Mouse (Mus musculus): Measurements from ENCODE around the gene Gpr15. TPM values are rescaled to one million over a fixed set of nuclear protein-coding genes. Genes with fewer than 3 reads are reported as not detected.

Gene Gpr15
- polyA plus RNA-seq, 1 experiment from 2014 or later: not detected

GRCm38 (mm10) chr16:58688534-58688933 is 30.3 kb downstream of the Gpr15 start:
- Histone ChIP-seq H3K9me3 (ENCODE audit: control insufficient read depth, low read length) (0 out of 2 replicates have a peak, but pooled peaks cover 2% of the 10 kb centered on the region), H3K4me2 (ENCODE audit: low read length) (no peak overlapping the region), H3K9ac (ENCODE audit: low read length) (no peak overlapping the region), H3K4me3 (ENCODE audit: control insufficient read depth in 1 of 2, insufficient read depth in 1 of 2, low read depth in 1 of 2, low read length in 2 of 2) (no peak overlapping the region), H3K36me3 (ENCODE audit: control insufficient read depth, insufficient read depth, low read length) (no peaks in the 10 kb centered on the region), H3K4me1 (ENCODE audit: control insufficient read depth in 2 of 2, insufficient read depth in 2 of 2, low read length in 2 of 2) (peaks cover 2 to 8% of the 10 kb centered on the region in 2 experiments; a peak in 3 of 4 replicates), H3K27ac (replicated peaks in 1 of 2; ENCODE audit: control insufficient read depth in 1 of 2, insufficient read depth in 1 of 2, low read depth in 2 of 2, low read length in 2 of 2) (no peak overlapping the region), H3K27me3 (ENCODE audit: control insufficient read depth, insufficient read depth, low read length) (no peaks in the 10 kb centered on the region)
- ATAC-seq (ENCODE audit: insufficient number of reproducible peaks, insufficient read depth, low FRiP score, low read depth): no peak
- 86% methylated on average over 1 of the region's 1 CpGs for WGBS

- H3K36me3 ChIP-seq (ENCODE audit: control insufficient read depth, insufficient read depth, low read length): peaks cover 9% of the 10 kb centered on the region
- H3K4me2 ChIP-seq (ENCODE audit: low read length): peak overlapping the region; percentile 48
- ATAC-seq (ENCODE audit: insufficient number of reproducible peaks, insufficient read depth, low FRiP score, low read depth): no peak; the same call in 1 of the 2 replicates
- H3K27me3 ChIP-seq (ENCODE audit: control insufficient read depth, insufficient read depth, low read length): no peaks in the 10 kb centered on the region
- 0 out of 4 replicates have a peak overlapping the region, but pooled peaks of 1 of the 2 experiments have one; percentile 7 for H3K27ac ChIP-seq (replicated peaks in 1 of 2; ENCODE audit: control insufficient read depth in 1 of 2, insufficient read depth in 1 of 2, low read depth in 2 of 2, low read length in 2 of 2)
- 42% methylated on average over 20 of the region's 20 CpGs for WGBS
- peaks cover 2 to 8% of the 10 kb centered on the region in 2 experiments; a peak in 3 of 4 replicates for H3K4me1 ChIP-seq (ENCODE audit: control insufficient read depth in 2 of 2, insufficient read depth in 2 of 2, low read length in 2 of 2)
- peak overlapping the region in 1 of 2 experiments; percentile 8; a peak in 1 of 4 replicates for H3K4me3 ChIP-seq (ENCODE audit: control insufficient read depth in 1 of 2, insufficient read depth in 1 of 2, low read depth in 1 of 2, low read length in 2 of 2)
- 0 out of 2 replicates have a peak, but pooled peaks cover 2% of the 10 kb centered on the region for H3K9me3 ChIP-seq (ENCODE audit: control insufficient read depth, low read length)
- H3K9ac ChIP-seq (ENCODE audit: low read length): no peak overlapping the region
These were observed 33.0 kb downstream of the Gpr15 start for GRCm38 (mm10) chr16:58685548-58686537.

GRCm38 (mm10) chr16:58684537-58684936 is 34.3 kb downstream of the Gpr15 start:
- Histone ChIP-seq H3K4me3 (ENCODE audit: control insufficient read depth in 1 of 2, insufficient read depth in 1 of 2, low read depth in 1 of 2, low read length in 2 of 2) (no peak overlapping the region), H3K27ac (replicated peaks in 1 of 2; ENCODE audit: control insufficient read depth in 1 of 2, insufficient read depth in 1 of 2, low read depth in 2 of 2, low read length in 2 of 2) (no peak overlapping the region), H3K4me1 (ENCODE audit: control insufficient read depth in 2 of 2, insufficient read depth in 2 of 2, low read length in 2 of 2) (peaks cover 2 to 8% of the 10 kb centered on the region in 2 experiments; a peak in 3 of 4 replicates), H3K27me3 (ENCODE audit: control insufficient read depth, insufficient read depth, low read length) (no peaks in the 10 kb centered on the region), H3K36me3 (ENCODE audit: control insufficient read depth, insufficient read depth, low read length) (peaks cover 14% of the 10 kb centered on the region), H3K4me2 (ENCODE audit: low read length) (no peak overlapping the region), H3K9me3 (ENCODE audit: control insufficient read depth, low read length) (0 out of 2 replicates have a peak, but pooled peaks cover 2% of the 10 kb centered on the region), H3K9ac (ENCODE audit: low read length) (no peak overlapping the region)
- no peak for ATAC-seq (ENCODE audit: insufficient number of reproducible peaks, insufficient read depth, low FRiP score, low read depth)

- H3K36me3 ChIP-seq (ENCODE audit: control insufficient read depth, insufficient read depth, low read length): peaks cover 14% of the 10 kb centered on the region
- H3K4me2 ChIP-seq (ENCODE audit: low read length): no peak overlapping the region
- no peaks in the 10 kb centered on the region for H3K27me3 ChIP-seq (ENCODE audit: control insufficient read depth, insufficient read depth, low read length)
- no peak for ATAC-seq (ENCODE audit: insufficient number of reproducible peaks, insufficient read depth, low FRiP score, low read depth)
- no peak overlapping the region for H3K9ac ChIP-seq (ENCODE audit: low read length)
- 95% methylated on average over 4 of the region's 4 CpGs for WGBS
- H3K4me3 ChIP-seq (ENCODE audit: control insufficient read depth in 1 of 2, insufficient read depth in 1 of 2, low read depth in 1 of 2, low read length in 2 of 2): no peak overlapping the region
- H3K27ac ChIP-seq (replicated peaks in 1 of 2; ENCODE audit: control insufficient read depth in 1 of 2, insufficient read depth in 1 of 2, low read depth in 2 of 2, low read length in 2 of 2): no peak overlapping the region
- 0 out of 2 replicates have a peak, but pooled peaks cover 2% of the 10 kb centered on the region for H3K9me3 ChIP-seq (ENCODE audit: control insufficient read depth, low read length)
- H3K4me1 ChIP-seq (ENCODE audit: control insufficient read depth in 2 of 2, insufficient read depth in 2 of 2, low read length in 2 of 2): peaks cover 2 to 8% of the 10 kb centered on the region in 2 experiments; a peak in 3 of 4 replicates
These were observed 35.0 kb downstream of the Gpr15 start for GRCm38 (mm10) chr16:58683911-58684310.

- Histone ChIP-seq H3K4me1 (ENCODE audit: control insufficient read depth in 2 of 2, insufficient read depth in 2 of 2, low read length in 2 of 2) (peaks cover 2 to 8% of the 10 kb centered on the region in 2 experiments; a peak in 3 of 4 replicates), H3K4me3 (ENCODE audit: control insufficient read depth in 1 of 2, insufficient read depth in 1 of 2, low read depth in 1 of 2, low read length in 2 of 2) (no peak overlapping the region), H3K9me3 (ENCODE audit: control insufficient read depth, low read length) (0 out of 2 replicates have a peak, but pooled peaks cover 2% of the 10 kb centered on the region), H3K27me3 (ENCODE audit: control insufficient read depth, insufficient read depth, low read length) (no peaks in the 10 kb centered on the region), H3K36me3 (ENCODE audit: control insufficient read depth, insufficient read depth, low read length) (peaks cover 21% of the 10 kb centered on the region), H3K9ac (ENCODE audit: low read length) (no peak overlapping the region), H3K4me2 (ENCODE audit: low read length) (no peak overlapping the region), H3K27ac (replicated peaks in 1 of 2; ENCODE audit: control insufficient read depth in 1 of 2, insufficient read depth in 1 of 2, low read depth in 2 of 2, low read length in 2 of 2) (no peak overlapping the region)
- WGBS: 66% methylated on average over 7 of the region's 7 CpGs
- ATAC-seq (ENCODE audit: insufficient number of reproducible peaks, insufficient read depth, low FRiP score, low read depth): no peak
These were observed 36.0 kb downstream of the Gpr15 start for GRCm38 (mm10) chr16:58682870-58683269.

- H3K4me1 ChIP-seq (ENCODE audit: control insufficient read depth in 2 of 2, insufficient read depth in 2 of 2, low read length in 2 of 2): peaks cover 2 to 8% of the 10 kb centered on the region in 2 experiments; a peak in 3 of 4 replicates
- H3K4me2 ChIP-seq (ENCODE audit: low read length): no peak overlapping the region
- no peak overlapping the region for H3K4me3 ChIP-seq (ENCODE audit: control insufficient read depth in 1 of 2, insufficient read depth in 1 of 2, low read depth in 1 of 2, low read length in 2 of 2)
- WGBS: 87% methylated on average over 6 of the region's 6 CpGs
- no peak overlapping the region for H3K9ac ChIP-seq (ENCODE audit: low read length)
- no peaks in the 10 kb centered on the region for H3K27me3 ChIP-seq (ENCODE audit: control insufficient read depth, insufficient read depth, low read length)
- no peak for ATAC-seq (ENCODE audit: insufficient number of reproducible peaks, insufficient read depth, low FRiP score, low read depth)
- 0 out of 2 replicates have a peak, but pooled peaks cover 2% of the 10 kb centered on the region for H3K9me3 ChIP-seq (ENCODE audit: control insufficient read depth, low read length)
- H3K27ac ChIP-seq (replicated peaks in 1 of 2; ENCODE audit: control insufficient read depth in 1 of 2, insufficient read depth in 1 of 2, low read depth in 2 of 2, low read length in 2 of 2): no peak overlapping the region
- H3K36me3 ChIP-seq (ENCODE audit: control insufficient read depth, insufficient read depth, low read length): peaks cover 29% of the 10 kb centered on the region
These were observed 36.8 kb downstream of the Gpr15 start for GRCm38 (mm10) chr16:58682046-58682445.

- Histone ChIP-seq H3K4me3 (ENCODE audit: control insufficient read depth in 1 of 2, insufficient read depth in 1 of 2, low read depth in 1 of 2, low read length in 2 of 2) (no peak overlapping the region), H3K9me3 (ENCODE audit: control insufficient read depth, low read length) (no peaks in the 10 kb centered on the region), H3K27me3 (ENCODE audit: control insufficient read depth, insufficient read depth, low read length) (no peaks in the 10 kb centered on the region), H3K36me3 (ENCODE audit: control insufficient read depth, insufficient read depth, low read length) (peaks cover 61% of the 10 kb centered on the region), H3K4me1 (ENCODE audit: control insufficient read depth in 2 of 2, insufficient read depth in 2 of 2, low read length in 2 of 2) (peaks cover 0 to 6% of the 10 kb centered on the region in 2 experiments; a peak in 2 of 4 replicates), H3K9ac (ENCODE audit: low read length) (no peak overlapping the region), H3K4me2 (ENCODE audit: low read length) (no peak overlapping the region), H3K27ac (replicated peaks in 1 of 2; ENCODE audit: control insufficient read depth in 1 of 2, insufficient read depth in 1 of 2, low read depth in 2 of 2, low read length in 2 of 2) (no peak overlapping the region)
- no peak for ATAC-seq (ENCODE audit: insufficient number of reproducible peaks, insufficient read depth, low FRiP score, low read depth)
- WGBS: 48% methylated on average over 7 of the region's 7 CpGs
These were observed 40.2 kb downstream of the Gpr15 start for GRCm38 (mm10) chr16:58678660-58679059.
